Mouse (Mus musculus) brown adipose tissue, adult 24 weeks (tissue): ENCODE data around the gene Gm13285. TPM values are rescaled to one million over a fixed set of nuclear protein-coding genes. Genes with fewer than 3 reads are reported as not detected.
"Not testable (repeated sequence)": the region's sequence is repeated elsewhere in the genome, so short reads cannot be mapped to it uniquely, and the experiment has no call there.

Source experiments
- H3K27ac ChIP-seq: fragments of 200-500 bp; replicated peaks from 2 replicates; pipeline ENCODE4 v1.5.1; 2012; ENCODE audit warnings: low read depth, mild to moderate bottlenecking, low read length
- H3K4me1 ChIP-seq: fragments of 200-500 bp; 2 replicates; pipeline ENCODE4 v1.6.1; 2012; ENCODE audit warnings: low read length, mixed read lengths; ENCODE audit not compliant: control insufficient read depth, insufficient read depth, insufficient read length
- H3K4me3 ChIP-seq: fragments of 200-500 bp; 2 replicates; pipeline ENCODE4 v1.5.1; 2012; ENCODE audit warnings: low read depth, mild to moderate bottlenecking, low read length, moderate library complexity; ENCODE audit not compliant: insufficient read depth
- polyA plus RNA-seq: library from polyadenylated mRNA; stranded (reverse); fragments of >200 nt; gene quantifications from 2 replicates; pipeline ENCODE4 v1.2.4, GENCODE M21; 2012; ENCODE audit not compliant: missing spikeins, insufficient read depth, insufficient read length

Gene Gm13285
- polyA plus RNA-seq, 1 experiment: not detected

- H3K27ac ChIP-seq, H3K4me3 ChIP-seq, H3K4me1 ChIP-seq: not testable (repeated sequence)
These were observed 19.1 kb upstream of the Gm13285 start for GRCm38 (mm10) chr4:88780320-88780719.

- Histone ChIP-seq H3K27ac (peak within 1 kb of the TSS; percentile 56), H3K4me3 (peak within 1 kb of the TSS; percentile 48)
- not testable (repeated sequence) for H3K4me1 ChIP-seq
These were observed 17.6 kb upstream of the Gm13285 start, which contains the start of gene Ifnz for GRCm38 (mm10) chr4:88781831-88782230. Gene Ifnz, plus strand, starts transcription at chr4:88782131.

- not testable (repeated sequence) for H3K4me1 ChIP-seq
- peak overlapping the region; percentile 56 for H3K27ac ChIP-seq
- H3K4me3 ChIP-seq: peak overlapping the region; percentile 48
These were observed 17.1 kb upstream of the Gm13285 start for GRCm38 (mm10) chr4:88782335-88782734.

- H3K4me1 ChIP-seq, H3K27ac ChIP-seq, H3K4me3 ChIP-seq: not testable (repeated sequence)
These were observed 14.1 kb upstream of the Gm13285 start, which contains the start of gene Gm13276 for GRCm38 (mm10) chr4:88785409-88785808. Gene Gm13276, plus strand, starts transcription at chr4:88785709.

- not testable (repeated sequence) for H3K4me3 ChIP-seq, H3K27ac ChIP-seq, H3K4me1 ChIP-seq
These were observed 11.1 kb upstream of the Gm13285 start, which contains the start of gene Gm13277 for GRCm38 (mm10) chr4:88788402-88788801. Gene Gm13277, plus strand, starts transcription at chr4:88788632.

GRCm38 (mm10) chr4:88791250-88791649 is 8.2 kb upstream of the Gm13285 start, which contains the start of gene Gm13278:
Gene Gm13278, plus strand, starts transcription at chr4:88791550.
- not testable (repeated sequence) for H3K4me1 ChIP-seq, H3K27ac ChIP-seq, H3K4me3 ChIP-seq

- H3K4me3 ChIP-seq, H3K4me1 ChIP-seq, H3K27ac ChIP-seq: not testable (repeated sequence)
These were observed 5.4 kb upstream of the Gm13285 start, which contains the start of gene Gm13275 for GRCm38 (mm10) chr4:88793936-88794675. Gene Gm13275, plus strand, starts transcription at chr4:88794487.

- H3K4me3 ChIP-seq, H3K4me1 ChIP-seq, H3K27ac ChIP-seq: not testable (repeated sequence)
These were observed 2.4 kb upstream of the Gm13285 start, which contains the start of gene Gm13279 for GRCm38 (mm10) chr4:88797097-88797496. Gene Gm13279, plus strand, starts transcription at chr4:88797397.

GRCm38 (mm10) chr4:88802954-88803353 is 3.5 kb downstream of the Gm13285 start, which contains the start of gene Gm13287:
Gene Gm13287, plus strand, starts transcription at chr4:88803254.
- H3K27ac ChIP-seq, H3K4me1 ChIP-seq, H3K4me3 ChIP-seq: not testable (repeated sequence)

- H3K4me1 ChIP-seq, H3K4me3 ChIP-seq, H3K27ac ChIP-seq: not testable (repeated sequence)
These were observed 5.8 kb downstream of the Gm13285 start, which contains the start of gene Gm13288 for GRCm38 (mm10) chr4:88805231-88805630. Gene Gm13288, plus strand, starts transcription at chr4:88805531.

DNA sequence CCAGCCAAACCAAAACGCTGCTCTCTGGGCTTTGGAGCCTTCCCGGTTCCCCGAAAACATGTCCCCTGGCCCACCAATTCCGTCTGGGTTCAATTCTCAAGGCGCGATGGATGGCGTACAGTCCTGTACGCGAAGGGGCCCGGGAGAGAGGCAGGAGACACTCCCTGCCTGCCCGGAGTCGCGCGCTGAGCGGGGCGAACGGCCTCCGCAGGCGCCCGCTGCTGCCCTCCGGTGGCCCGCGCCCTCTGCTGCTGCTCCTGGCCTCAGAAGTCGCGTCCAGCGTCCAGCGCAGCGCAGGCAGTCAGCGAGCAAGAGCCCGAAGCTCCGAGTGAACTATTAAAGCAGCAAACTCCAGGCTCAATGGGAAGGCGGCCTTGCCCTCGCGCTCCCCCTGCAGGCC is 6.3 kb downstream of the Gm13285 start:
- not testable (repeated sequence) for H3K4me3 ChIP-seq, H3K4me1 ChIP-seq

DNA sequence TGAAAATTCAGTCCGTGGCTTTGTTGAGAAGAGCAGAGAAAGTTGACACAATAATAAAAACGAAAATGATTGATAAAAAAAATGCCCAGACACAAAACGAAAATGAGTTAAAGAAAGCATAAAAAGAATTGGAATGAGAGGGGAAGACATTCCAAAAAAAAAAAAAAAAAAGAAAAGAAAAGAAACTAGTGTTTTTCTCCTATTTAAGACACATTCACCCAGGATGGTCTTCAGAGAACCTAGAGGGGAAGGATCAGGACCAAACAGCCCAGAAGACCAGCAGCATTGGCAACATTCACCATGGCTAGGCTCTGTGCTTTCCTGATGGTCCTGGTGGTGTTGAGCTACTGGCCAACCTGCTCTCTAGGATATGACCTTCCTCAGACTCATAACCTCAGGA is 16.5 kb downstream of the Gm13285 start, which contains the start of gene Ifna7:
Gene Ifna7 (plus strand): TSS at position 301 of the 400 bp plus-strand sequence.
- no peak within 1 kb of the TSS for H3K4me3 ChIP-seq
- no peaks in the 10 kb centered on the region for H3K4me1 ChIP-seq
- H3K27ac ChIP-seq: no peak within 1 kb of the TSS

More for the DNA sequence above, 6.3 kb downstream of the Gm13285 start:
- H3K27ac ChIP-seq: not testable (repeated sequence)

DNA sequence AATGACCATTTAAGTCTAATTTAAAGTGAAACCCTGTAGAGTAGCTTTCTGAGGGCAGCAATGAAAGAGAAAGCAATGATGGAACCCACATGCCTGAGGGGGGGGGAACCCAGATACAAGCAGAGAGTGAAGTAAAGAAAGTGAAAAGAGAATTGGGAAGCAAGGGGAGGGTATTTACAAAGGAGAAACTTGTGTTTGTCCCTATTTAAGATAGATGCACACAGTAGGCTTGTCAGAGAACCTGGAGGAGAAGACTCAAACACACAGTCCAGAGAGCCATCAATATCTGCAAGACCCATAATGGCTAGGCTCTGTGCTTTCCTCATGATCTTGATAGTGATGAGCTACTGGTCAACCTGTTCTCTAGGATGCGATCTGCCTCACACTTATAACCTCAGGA is 20.2 kb downstream of the Gm13285 start, which contains the start of gene Ifna11:
Gene Ifna11 (plus strand): TSS at position 301 of the 400 bp plus-strand sequence.
- no peak within 1 kb of the TSS for H3K4me3 ChIP-seq
- H3K27ac ChIP-seq: no peak within 1 kb of the TSS
- H3K4me1 ChIP-seq: no peaks in the 10 kb centered on the region

- H3K4me3 ChIP-seq: no peak overlapping the region
- no peak overlapping the region for H3K27ac ChIP-seq
- H3K4me1 ChIP-seq: no peaks in the 10 kb centered on the region
These were observed 23.5 kb downstream of the Gm13285 start for GRCm38 (mm10) chr4:88822995-88823394.

DNA sequence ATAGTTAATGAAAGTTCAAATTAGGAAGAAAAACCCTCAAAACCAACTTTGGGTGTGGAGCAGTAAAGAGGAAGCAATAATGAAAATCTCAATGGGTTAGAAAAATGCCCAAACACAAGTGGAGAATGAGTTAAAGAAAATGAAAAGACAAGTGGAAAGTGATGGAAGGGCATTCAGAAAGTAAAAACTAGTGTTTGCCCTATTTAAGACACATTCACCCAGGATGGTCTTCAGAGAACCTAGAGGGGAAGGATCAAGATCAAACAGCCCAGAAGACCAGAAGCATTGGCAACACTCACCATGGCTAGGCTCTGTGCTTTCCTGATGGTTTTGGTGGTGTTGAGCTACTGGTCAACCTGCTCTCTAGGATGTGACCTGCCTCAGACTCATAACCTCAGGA is 27.7 kb downstream of the Gm13285 start, which contains the start of gene Ifna6:
Gene Ifna6 (plus strand): TSS at position 301 of the 400 bp plus-strand sequence.
- not testable (repeated sequence) for H3K4me1 ChIP-seq, H3K4me3 ChIP-seq, H3K27ac ChIP-seq
